In the genomic region with DNA sequence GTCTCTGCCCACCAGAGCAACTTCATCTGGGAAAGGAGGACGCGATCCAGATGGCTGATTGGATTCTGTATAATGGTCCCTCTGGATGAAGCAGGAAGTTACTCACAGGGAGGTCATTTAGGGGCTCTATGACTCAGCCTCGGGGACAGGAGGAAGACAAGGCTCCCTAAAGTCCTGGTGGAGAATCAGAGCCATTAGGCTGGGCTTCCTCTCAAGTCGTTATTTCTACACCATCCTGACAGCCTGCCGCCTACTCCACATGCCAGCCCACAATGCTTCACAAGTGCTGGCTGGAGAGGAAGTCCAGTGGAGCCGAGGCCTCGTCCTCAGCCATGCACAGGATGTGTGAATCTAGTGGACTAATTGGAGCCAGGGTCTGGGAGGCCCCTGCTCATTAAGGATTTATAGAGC, we compare ENCODE assay signal across 9 mouse cellular contexts.
DNase-seq lines count a peak whose midpoint lies in the region; ATAC-seq lines count a peak whose summit lies in the region.
"Had no signal": no experiment of that assay in that cellular context is flagged by ENCODE, and none has a peak within 500 bp of the region (broad histone marks: within the 10 kb centered on the region; RNA-seq: fewer than 3 reads in every experiment).

No protein-coding gene starts in this region.

- H3K9me3 ChIP-seq in embryonic facial prominence, embryonic 11.5 days (replicated peaks; ENCODE audit: control insufficient read depth, low read length): no peaks in the 10 kb centered on the region
- no peaks in the 10 kb centered on the region for H3K9me3 ChIP-seq in intestine, embryonic 15.5 days

- H3K4me1 ChIP-seq in embryonic facial prominence, embryonic 11.5 days (ENCODE audit: control insufficient read depth, insufficient read depth, low read length): peaks cover 23% of the 10 kb centered on the region
- H3K4me1 ChIP-seq in intestine, embryonic 15.5 days (replicated peaks): peaks cover 30% of the 10 kb centered on the region

- H3K4me2 ChIP-seq in embryonic facial prominence, embryonic 11.5 days (ENCODE audit: low read depth, low read length): no peak overlapping the region
- no peak overlapping the region for H3K4me2 ChIP-seq in intestine, embryonic 15.5 days (replicated peaks)

- H3K9ac ChIP-seq in embryonic facial prominence, embryonic 11.5 days (replicated peaks; ENCODE audit: low read length): no peak overlapping the region
- no peak overlapping the region for H3K9ac ChIP-seq in intestine, embryonic 15.5 days

- WGBS in embryonic facial prominence, embryonic 11.5 days: 19% methylated on average over 7 of the region's 7 CpGs
- WGBS in intestine, embryonic 15.5 days: 42% methylated on average over 7 of the region's 7 CpGs

- peak overlapping the region; percentile 38; the same call in 1 of the 2 replicates for H3K27ac ChIP-seq in embryonic facial prominence, embryonic 11.5 days (replicated peaks; ENCODE audit: low read depth, low read length)
- H3K27ac ChIP-seq in intestine, embryonic 15.5 days: peak overlapping the region; percentile 48; the same call in 1 of the 2 replicates

- no peak for ATAC-seq in embryonic facial prominence, embryonic 11.5 days (replicated peaks; ENCODE audit: insufficient number of reproducible peaks, low FRiP score, low TSS enrichment, low read depth)
- ATAC-seq in intestine, embryonic 15.5 days: no peak
- ATAC-seq: Patski had no signal

- H3K4me3 ChIP-seq in embryonic facial prominence, embryonic 11.5 days (ENCODE audit: low read depth, low read length): no peak overlapping the region
- no peak overlapping the region for H3K4me3 ChIP-seq in intestine, embryonic 15.5 days (replicated peaks)

- H3K27me3 ChIP-seq in embryonic facial prominence, embryonic 11.5 days (ENCODE audit: control insufficient read depth, insufficient read depth, low read length): no peaks in the 10 kb centered on the region
- H3K27me3 ChIP-seq in intestine, embryonic 15.5 days (replicated peaks): no peaks in the 10 kb centered on the region
- H3K27me3 ChIP-seq: Patski had no signal

- H3K36me3 ChIP-seq in embryonic facial prominence, embryonic 11.5 days (replicated peaks; ENCODE audit: control insufficient read depth, insufficient read depth, low read depth, low read length): no peaks in the 10 kb centered on the region; the same call in 1 of the 2 replicates
- no peaks in the 10 kb centered on the region; the same call in 1 of the 2 replicates for H3K36me3 ChIP-seq in intestine, embryonic 15.5 days

- peak; percentile 31 for DNase-seq in layer of hippocampus, adult 11-12 months (ENCODE audit: low spot score)
- DNase-seq in layer of hippocampus, adult 18-20 months (ENCODE audit: low spot score in 2 of 2): no peak
- DNase-seq in embryonic facial prominence, embryonic 11.5 days (ENCODE audit: low spot score): no peak
- DNase-seq in lung, postnatal 25 days (ENCODE audit: low spot score): peak; percentile 54
- DNase-seq in cerebellum, postnatal 36 days: no peak
- no peak for DNase-seq in thymus, postnatal 36 days
- no peak for DNase-seq in gastrocnemius, postnatal 36 days

- intact Hi-C loops in gastrocnemius, postnatal 36 days (cut with DNase I): loop anchor here (5.0 kb wide), 1 partner anchor 47 kb away; no protein-coding TSS in a partner anchor

Comparison
In these comparisons a context has a peak if more than half of its experiments do, and no peak if none do; other contexts are left out.
1. DNase-seq: peak in layer of hippocampus, adult 11-12 months (single experiment) and lung, postnatal 25 days (single experiment); none in layer of hippocampus, adult 18-20 months (0 of 2), embryonic facial prominence, embryonic 11.5 days (single experiment), cerebellum, postnatal 36 days (0 of 2), thymus, postnatal 36 days (0 of 2) and gastrocnemius, postnatal 36 days (0 of 2).